Mouse (Mus musculus) layer of hippocampus, postnatal 25 days (tissue): ENCODE data around the gene Scube2. TPM values are rescaled to one million over a fixed set of nuclear protein-coding genes. Genes with fewer than 3 reads are reported as not detected.
A peak's percentile ranks its signal among the peaks of the same experiment; 100 is the strongest.

ENCODE experiments used
- DNase-seq, 2 experiments: peaks; one replicate each; pipeline ENCODE4 v3.0.0; 2022; ENCODE audit warnings: mixed read lengths in 2 of 2, low spot score in 1 of 2; ENCODE audit errors: extremely low spot score in 1 of 2
- total RNA-seq, 2 experiments: library from RNA; stranded (reverse); gene quantifications; 2 replicates each; pipeline ENCODE4 v1.2.3; 2021

The Scube2 gene
- total RNA-seq, 2 experiments from 2014 or later = 0.84 to 0.94 TPM

GRCm38 (mm10) chr7:109852752-109853212, 12.7 kb downstream of the Scube2 start:
- no peak for DNase-seq

- no peak for DNase-seq
Measured at GRCm38 (mm10) chr7:109852017-109852416, 13.5 kb downstream of the Scube2 start.

GRCm38 (mm10) chr7:109850531-109850930, 14.9 kb downstream of the Scube2 start:
- DNase-seq = no peak

- DNase-seq = no peak
Measured at GRCm38 (mm10) chr7:109849750-109850434, 15.6 kb downstream of the Scube2 start.

GRCm38 (mm10) chr7:109848867-109849733, 16.4 kb downstream of the Scube2 start:
- no peak for DNase-seq

GRCm38 (mm10) chr7:109844100-109844499, 21.4 kb downstream of the Scube2 start:
- DNase-seq = no peak

- peak in 1 of 2 experiments; percentile 56 for DNase-seq
Measured at GRCm38 (mm10) chr7:109841618-109842418, 23.7 kb downstream of the Scube2 start.

GRCm38 (mm10) chr7:109841031-109841430, 24.4 kb downstream of the Scube2 start:
- no peak for DNase-seq

- DNase-seq = no peak
Measured at GRCm38 (mm10) chr7:109838613-109839012, 26.9 kb downstream of the Scube2 start.

GRCm38 (mm10) chr7:109837651-109838050, 27.8 kb downstream of the Scube2 start:
- no peak for DNase-seq

- no peak for DNase-seq
Measured at GRCm38 (mm10) chr7:109834894-109835293, 30.6 kb downstream of the Scube2 start.

- DNase-seq = no peak
Measured at GRCm38 (mm10) chr7:109831376-109831775, 34.1 kb downstream of the Scube2 start.

GRCm38 (mm10) chr7:109826911-109827310, 38.6 kb downstream of the Scube2 start:
- DNase-seq = no peak

- no peak for DNase-seq
Measured at GRCm38 (mm10) chr7:109825293-109825692, 40.2 kb downstream of the Scube2 start.

GRCm38 (mm10) chr7:109818600-109818999, 46.9 kb downstream of the Scube2 start:
- DNase-seq = no peak

GRCm38 (mm10) chr7:109817954-109818353, 47.5 kb downstream of the Scube2 start:
- DNase-seq = no peak

- no peak for DNase-seq
Measured at GRCm38 (mm10) chr7:109813330-109814140, 51.9 kb downstream of the Scube2 start.

GRCm38 (mm10) chr7:109807616-109808485, 57.6 kb downstream of the Scube2 start:
- DNase-seq = no peak

GRCm38 (mm10) chr7:109804843-109805242, 60.6 kb downstream of the Scube2 start:
- DNase-seq = peak in 1 of 2 experiments; percentile 46
